Mouse (Mus musculus) ovary, postnatal 36 days (tissue): ENCODE results near the gene Plscr1.
A peak's percentile ranks its signal among the peaks of the same experiment; 100 is the strongest.

Experiments
- DNase-seq: peaks from one replicate; pipeline ENCODE4 v3.0.0; 2022; ENCODE audit warnings: low spot score, mixed read lengths

The Plscr1 gene

DNA sequence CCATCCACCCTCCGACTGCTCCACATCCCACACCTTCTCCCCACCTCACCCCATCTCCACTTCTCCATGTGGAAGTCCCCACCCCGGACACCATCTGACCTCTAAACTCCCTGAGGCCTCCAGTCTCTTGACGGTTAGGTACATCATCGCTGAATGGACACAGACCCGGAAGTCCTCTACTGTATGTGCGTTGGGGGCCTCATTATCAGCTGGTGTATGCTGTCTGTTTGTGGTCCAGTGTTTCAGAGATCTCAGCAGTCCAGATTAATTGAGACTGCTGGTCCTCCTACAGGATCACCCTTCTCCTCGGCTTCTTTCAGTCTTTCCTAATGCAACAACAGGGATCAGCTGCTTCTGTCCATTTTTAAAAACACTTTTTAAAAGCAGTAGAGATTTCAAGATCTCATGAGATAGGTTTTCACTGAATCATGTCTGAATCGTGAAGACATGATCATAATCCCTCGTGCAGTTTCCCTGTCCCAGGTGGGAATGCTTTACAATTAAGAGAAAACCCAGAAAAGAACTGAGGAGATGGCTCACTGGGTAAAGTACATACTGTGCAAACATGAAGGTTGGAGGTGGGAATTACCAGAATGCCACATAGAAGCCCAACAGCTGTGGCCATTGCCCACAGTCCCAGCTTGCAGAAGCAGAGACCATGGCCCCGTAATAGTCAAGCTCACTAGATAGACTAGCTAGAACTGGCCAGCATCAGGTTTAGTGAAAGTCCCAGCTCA lies 4.2 kb downstream of the Plscr1 start:
- no peak for DNase-seq

DNA sequence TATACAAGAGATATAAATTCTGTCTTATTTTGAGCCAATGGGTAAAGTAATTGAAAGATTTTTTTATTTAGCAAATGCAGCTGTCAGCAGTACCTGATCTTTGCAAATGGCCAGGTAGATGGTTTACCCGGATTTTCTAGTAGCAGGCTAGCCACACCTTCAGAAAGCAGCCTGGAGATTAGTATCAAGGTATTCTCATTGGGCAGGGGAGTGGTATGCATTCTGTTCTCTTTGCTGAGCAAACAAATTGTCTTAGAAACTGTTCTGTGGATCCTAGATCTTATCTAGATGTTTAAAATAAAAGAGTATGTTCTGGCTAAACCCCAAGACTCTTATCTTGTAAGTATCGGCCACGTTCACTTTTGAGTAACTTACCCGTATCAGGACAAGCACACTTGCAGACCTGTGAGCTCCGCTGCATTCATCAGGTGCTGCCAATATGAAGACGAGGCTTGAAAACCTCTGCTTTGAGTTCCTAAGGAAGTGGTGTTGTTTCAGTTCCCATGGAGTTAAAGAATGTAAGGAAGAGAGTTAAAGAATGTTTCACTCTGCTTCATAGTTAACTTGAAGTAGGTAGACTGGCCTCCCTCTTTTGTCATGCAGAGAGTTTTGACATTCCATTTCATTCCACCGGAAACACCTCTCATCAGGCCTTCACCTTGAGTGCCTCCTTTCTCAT lies 11.1 kb downstream of the Plscr1 start:
- no peak for DNase-seq

DNA sequence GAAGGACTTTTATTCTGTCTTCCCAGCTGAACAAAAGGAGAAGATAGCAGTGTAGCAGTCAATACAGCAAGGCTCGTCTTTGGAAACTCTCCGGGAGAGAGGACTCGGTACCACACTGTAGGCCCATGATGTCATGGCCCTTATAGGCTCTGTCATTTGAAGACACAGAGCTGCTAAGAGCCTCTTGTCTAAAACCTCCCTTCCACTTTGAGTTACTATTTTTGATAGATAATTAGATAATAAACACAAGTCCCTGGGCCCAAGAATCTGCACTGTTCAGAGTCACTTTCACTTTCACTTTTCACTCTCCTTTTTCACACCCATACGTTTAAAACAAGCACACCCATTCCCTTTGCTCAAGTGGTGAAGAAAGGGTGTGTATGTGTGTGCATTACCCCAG lies 16.2 kb downstream of the Plscr1 start:
- DNase-seq = no peak

DNA sequence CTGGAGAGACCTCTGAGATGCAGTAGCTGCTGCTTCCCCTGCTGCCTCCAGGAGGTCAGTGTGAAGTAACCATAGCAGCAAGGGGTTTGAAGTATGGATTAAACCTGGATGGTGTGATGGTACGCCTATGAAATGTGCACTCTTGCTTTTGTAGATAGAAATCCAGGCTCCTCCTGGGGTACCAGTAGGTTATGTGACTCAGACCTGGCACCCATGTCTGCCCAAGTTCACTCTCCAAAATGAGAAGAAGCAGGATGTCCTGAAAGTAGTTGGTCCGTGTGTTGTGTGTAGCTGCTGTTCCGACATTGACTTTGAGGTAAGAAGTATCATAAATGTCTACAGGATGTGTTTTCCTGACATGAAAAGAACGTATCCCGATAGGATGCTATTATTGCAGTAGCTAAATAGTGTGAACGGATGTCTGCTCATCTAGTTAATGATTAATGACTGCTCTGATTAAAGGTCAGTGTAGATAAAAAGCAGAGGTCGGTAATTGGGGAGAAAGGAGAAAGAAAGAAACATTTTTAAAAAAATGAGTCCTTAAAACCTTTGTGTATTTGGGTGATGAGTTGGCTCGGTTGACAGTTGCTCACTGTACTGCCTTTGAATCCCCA lies 17.1 kb downstream of the Plscr1 start:
- no peak for DNase-seq

DNA sequence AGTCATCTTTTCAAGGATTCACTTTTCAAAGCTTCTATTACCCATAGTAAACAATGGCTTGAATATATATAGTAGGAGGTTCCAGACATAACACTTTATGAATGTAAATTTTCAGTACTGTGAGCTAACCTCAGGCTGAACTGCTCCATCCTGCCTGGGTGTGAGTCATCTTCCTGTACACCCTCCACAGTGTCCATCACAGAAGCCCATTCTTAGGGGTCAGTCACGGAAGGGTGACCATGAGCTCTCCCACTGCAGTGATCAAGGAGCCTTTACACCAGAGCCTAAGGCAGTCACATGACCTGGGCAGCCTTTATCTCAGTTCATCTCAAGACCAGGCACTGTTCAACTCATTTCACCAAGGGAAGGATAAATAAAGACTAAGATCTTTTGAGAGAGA lies 18.2 kb downstream of the Plscr1 start:
- no peak for DNase-seq

DNA sequence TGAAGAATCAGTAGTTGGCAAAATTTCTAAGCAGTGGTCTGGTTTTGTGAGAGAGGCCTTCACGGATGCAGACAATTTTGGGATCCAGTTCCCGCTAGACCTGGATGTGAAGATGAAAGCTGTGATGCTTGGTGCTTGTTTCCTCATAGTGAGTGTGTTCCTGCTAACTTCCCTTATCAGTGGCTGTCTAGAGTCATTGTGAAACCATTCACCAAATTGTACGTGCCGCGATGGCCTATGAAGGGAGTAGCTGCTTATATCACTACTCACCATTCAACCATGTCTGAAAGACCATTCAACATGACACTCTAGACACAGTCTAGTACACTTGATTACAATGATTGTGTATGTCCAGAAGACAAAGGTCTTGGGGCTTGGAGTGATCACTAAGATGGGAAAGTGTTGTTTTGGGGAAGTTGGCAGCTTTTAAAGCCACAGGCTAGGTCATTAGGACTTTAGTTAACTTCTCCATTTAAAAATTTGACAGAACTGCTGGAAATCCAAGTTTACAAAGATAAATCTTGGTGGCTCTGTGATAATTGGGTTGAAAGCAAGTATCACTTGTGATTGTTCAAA lies 20.4 kb downstream of the Plscr1 start:
- no peak for DNase-seq

DNA sequence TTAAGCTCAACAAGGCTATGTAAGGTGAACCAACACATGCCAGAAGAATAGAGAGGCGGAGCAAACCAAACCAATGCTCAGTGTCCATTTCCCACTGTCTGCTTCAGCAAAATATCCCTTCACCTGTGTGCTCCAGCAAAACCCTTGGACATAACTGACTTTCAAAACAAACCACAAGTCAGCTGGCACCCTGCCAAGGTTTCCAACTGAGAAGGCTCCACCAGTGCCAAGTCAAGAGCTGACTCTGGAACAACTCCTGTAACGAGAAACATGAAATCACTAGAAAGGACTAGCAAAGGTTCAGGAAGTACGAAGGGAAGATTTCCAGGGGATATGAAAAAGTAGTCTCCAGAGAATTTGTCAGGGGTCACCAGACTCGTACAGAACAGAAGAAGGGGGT lies 21.4 kb downstream of the Plscr1 start:
- DNase-seq = peak; percentile 72

DNA sequence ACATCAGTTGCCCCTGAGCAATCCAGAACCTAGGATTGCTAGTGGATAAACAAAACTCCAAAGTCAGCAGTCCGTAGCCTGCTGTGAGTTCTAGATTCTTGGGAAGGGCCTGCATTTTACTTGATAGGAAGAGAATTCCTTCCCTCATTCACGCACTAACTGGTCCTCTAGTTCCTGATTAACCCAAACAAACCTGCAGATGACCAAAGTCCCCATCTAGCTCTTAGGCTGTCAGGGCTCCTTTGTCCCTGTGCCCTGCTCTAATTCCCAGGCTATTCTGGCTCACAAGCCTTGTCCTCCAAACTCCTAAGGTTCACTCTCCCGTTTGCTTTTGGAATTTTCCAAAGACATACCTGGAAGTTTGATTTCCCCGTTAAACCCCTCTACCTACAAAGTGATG lies 23.1 kb downstream of the Plscr1 start:
- DNase-seq = no peak

DNA sequence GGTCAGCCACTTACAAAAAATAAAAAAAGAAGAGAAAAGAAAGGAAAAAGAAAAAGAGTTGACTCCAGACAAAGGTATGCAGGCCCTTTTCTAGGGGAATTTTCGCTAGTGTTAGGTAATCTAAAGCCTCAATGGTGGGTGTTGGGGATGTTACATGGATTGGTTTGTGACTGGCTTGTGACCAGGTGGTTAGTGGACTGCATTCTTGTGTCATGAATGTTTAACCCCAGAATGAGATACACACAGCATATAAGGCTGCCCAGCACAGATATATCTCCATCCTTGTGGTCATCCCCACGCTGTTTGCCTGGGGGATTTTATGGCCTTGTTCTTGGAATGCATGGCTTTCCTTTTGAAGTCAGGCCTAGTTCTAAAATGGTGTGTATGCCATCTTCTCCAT lies 23.7 kb downstream of the Plscr1 start:
- DNase-seq = no peak

DNA sequence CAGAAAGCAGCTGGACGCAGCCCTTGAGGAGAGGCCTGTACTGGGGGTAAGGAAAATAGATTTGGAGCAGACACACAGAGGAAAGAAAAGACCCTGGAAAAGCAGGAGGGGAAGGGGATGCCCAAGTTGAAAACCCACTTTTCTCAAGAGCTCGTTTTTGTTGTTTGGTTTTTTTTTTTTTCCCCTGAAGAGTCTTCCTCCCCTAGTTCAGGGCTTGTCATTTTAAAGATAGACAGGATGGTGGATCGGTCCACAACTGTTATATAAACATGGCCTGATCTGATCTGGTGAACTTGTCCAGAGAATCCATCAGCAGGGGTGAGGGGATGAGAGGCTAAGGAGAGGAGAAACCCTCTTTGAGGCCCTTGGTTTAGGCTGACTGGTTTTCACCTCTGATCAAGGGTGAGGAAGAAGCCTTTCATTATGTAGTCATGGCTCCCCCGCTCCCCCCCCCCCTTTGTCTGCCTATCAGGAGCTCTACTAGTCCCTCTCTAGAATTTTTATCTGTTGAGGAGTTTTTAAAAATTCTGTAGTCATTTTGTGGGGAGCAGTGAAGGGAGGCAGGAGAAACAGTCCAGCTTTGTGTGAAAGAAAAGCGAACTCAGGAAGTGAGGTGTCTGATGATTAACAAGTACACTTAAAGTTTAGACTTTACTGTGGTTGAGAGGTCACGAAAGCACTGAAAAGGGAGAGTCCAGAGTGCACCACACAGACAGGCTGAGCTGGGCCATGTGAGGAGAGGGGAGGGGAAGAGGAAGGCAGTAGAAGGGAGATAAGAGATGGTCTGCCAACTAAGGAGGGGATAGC lies 24.6 kb downstream of the Plscr1 start:
- DNase-seq = no peak

DNA sequence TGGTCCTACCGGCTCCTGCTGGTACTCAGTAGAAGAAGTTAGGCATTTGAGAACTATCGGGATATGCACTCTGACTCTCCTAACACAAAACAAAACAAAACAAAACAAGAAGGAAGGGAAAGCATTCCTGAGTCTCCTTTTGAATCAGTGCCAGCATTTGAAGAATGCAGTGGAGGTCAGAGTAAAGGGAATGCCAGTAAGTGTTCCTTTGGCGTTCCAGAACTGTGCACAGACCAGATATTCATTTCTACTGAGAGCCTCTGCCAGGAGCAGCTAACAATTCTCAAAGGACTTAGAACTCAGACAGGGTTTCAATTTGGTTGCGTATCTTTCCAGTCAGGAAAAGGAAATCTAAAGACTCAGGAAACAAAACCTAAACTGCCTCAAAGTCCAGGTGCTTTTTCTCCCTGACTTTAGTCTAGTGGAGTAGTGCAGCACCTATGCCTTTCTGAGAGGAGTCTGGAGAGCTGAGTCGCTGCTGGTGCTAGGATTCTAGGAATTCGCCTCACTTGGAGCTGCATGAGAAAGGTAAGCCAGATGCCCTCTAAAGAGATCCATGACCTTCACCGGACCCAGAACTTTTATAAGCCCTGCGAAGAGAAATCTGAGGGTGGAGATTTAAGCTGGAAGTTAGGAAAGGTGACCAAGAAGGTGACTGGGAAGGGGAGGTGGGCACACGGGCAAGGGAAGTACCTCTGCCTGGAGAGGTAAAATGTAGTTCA lies 26.1 kb downstream of the Plscr1 start, which contains the start of gene Plscr2:
Gene Plscr2 (plus strand): TSS at position 117 of the 722 bp plus-strand sequence.
- DNase-seq = no peak

DNA sequence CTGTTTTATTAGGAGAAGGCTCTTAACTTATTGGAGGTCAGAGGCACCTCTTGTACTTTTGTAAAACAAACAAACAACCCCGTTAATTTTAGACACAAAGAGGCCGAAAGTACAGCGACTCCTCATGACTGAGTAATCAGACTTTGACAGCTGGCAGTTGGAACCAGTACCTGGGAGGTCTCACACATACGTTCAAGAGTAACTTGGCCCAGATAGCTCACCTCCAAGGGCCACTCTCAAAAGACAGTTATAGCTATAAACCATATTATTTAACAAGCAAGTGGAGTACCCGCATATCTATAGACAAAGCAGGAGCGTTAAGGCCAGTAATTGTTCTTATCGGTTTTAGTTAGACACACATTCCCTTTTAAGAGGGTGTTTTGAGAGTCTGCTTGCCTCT lies 26.8 kb downstream of the Plscr1 start:
- DNase-seq = no peak

DNA sequence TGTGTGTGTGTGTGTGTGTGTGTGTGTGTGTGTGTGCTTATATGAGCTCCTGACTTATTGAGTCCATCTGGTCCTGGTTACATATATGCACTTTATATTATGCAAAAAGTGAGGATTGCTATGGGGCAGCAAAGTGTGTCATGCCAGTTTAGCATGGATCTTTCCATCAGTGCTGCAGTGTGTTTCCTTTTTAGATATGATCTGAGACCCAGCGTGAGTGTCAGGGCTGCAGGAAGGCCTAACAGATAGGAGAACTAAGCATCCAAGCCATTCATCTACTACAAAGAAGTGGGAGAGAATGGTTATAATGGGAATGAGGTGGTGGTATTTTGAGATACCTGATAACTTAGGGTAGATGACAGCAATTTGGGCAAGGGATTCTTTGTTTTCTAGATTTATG lies 30.5 kb downstream of the Plscr1 start:
- no peak for DNase-seq

DNA sequence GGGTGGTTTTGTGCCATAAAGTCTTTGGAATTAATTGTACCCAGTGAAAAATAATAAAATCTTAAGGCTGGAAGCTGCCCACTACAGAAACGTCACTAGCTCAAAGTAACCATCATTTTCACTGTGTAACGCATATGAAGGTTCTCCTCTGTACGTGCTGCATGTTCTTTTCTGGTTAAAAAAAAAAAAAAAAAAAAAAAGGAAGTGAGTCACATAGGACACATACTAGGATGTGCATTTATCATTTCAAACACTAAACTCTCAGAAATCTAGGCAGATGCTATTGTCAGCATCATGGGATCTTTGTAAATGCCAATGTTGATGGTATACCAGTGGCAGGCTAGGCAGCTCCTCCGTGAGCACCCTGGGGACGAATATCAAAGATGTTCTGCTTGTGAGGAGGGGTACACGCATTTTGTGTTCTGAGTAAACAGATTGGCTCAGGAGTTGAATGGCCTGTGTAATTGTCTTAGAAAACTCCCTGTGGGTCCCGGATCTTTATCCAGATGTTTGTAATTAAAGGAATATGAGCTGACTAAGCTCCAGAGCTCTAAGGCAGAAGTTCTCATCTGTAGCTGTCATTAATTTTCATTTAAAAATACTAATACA lies 33.1 kb downstream of the Plscr1 start:
- no peak for DNase-seq

DNA sequence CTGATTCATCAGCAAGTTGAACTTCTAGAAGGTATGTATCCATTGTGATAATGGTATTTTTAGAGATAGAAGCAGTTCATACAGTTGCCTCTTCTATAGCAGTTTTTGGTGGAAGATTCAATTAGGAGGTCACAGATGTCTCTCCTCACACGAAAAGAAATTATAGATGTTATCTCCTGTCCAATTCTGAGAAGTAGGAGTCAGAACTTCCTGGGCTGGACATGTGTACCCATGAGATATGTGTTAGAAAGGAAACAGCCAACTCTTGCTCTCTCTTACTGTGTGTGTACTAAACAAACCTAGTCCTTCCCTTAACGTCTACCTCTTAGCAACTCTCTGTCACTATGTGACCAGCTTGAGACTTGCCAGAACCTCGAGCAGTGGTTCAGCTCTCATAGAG lies 40.1 kb downstream of the Plscr1 start:
- no peak for DNase-seq

DNA sequence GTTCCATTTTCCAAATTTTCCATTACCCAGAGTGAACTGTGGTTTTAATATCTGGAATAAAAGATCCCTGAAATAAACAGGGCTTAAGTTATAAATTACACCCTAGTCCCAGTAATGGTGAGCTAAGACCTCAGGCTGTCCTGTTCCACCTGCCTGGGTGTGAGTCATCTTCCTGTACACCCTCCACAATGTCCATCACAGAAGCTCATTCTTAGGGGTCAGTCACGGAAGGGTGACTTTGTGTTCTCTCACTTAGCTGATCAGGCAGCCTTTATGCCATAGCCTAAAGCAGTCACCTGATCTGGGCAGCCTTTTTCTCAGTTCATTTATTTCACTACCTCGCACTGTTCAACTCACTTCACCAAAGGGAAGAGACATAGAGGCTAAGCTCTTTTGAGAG lies 42.6 kb downstream of the Plscr1 start:
- DNase-seq = no peak

DNA sequence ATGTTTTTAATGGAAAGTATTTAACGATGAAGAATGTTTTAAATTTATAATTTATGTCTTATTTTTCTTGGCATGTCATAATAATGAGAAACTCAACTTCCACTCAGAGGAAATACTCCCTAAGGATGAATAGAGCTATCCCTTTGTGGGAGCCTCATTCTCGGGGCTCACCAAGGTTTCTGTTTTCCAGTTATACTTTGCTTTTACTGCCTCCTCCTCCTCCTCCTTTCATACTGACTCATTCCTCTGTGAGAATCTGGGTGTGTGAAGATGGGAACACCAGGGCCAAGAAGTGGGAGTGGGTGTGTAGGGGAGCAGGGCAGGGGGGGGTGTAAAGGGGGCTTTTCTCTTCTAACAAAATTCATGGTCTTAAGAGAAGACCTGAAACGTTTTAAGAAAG lies 43.4 kb downstream of the Plscr1 start:
- DNase-seq = no peak

DNA sequence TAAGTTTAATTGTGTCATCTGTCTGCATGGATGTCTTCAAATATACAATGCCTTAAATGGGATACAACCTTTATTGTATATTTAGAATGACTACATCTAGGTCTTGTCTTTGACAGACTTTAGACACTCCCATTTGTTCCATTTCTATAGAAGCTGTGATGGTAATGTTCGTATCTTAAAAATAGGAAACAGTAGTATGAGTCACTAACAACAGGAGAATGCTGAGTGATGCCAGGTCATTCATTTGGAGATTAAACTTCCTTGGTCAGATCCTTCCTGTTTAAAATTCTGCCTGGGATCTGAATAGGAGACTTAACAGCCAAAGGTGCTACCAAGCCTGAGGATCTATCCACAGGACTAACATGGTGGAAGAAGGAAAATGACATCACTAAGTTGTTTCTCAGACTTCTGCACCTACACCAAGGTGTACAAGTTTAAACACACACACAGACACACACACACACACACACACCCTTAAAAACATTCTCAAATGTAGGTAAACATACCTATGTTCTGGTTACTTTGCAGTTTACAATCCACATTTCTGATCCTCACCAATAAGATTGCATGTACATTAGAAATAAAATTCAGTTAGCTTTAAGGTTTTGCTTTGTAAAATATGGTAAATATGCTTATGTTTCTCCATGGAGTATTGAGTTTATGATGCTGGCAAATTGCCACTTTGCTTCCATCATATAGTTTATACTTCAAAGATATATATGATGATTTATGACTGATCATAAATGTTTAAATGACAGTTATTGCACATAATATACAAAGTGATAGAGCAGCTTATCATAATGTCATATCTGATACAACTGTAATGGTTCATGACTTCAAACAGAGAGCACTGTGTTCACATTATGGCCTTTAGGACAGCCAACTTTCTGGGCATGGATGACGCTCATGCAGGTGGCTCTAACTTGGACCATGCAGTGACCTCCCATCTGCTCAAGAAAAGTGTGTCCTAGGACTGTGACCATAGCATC lies 44.3 kb downstream of the Plscr1 start:
- no peak for DNase-seq

DNA sequence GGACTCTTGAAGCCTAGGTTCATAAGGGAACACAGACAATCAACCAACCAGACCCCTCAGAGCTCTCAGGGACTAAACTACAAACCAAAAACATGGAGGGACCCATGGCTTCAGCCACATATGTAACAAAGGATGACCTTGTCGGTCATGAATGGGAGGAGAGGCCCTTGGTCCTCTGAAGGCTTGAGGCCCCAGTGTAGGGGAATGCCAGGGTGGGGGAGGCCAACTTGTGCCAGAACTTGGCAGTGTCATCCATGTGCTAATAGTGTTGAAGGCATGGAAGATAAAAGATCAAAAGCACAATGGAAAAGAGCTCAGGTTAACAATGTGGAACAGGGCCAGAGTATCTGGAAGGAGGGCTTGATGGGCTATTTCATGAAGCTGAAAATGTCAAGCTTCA lies 48.7 kb downstream of the Plscr1 start:
- DNase-seq = no peak

DNA sequence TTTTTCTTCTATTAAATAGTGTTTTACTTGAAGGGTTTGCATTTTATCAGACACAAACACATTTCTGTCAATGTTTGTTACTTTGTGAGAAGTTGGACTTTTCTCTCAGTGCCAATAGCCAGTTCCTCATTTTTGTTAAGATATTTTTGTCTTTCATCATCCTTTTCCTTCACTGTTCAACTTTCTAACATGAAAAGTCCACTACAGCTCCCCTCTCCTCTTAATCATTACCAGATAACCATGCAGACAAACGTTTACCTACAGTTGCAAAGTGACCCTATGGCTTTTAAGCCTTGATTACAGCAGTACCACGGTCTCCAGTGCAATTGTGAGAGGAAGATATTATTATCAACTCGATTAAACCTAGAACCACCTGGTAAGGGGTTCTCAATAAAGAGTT lies 51.7 kb downstream of the Plscr1 start:
- no peak for DNase-seq
